Mouse (Mus musculus): ENCODE measurements around the gene Ccnd3.

Ccnd3 gene

GRCm38 (mm10) chr17:47551049-47551448 is 46.2 kb downstream of the Ccnd3 start:
- DNase-seq (ENCODE audit: low spot score): no peak

DNA sequence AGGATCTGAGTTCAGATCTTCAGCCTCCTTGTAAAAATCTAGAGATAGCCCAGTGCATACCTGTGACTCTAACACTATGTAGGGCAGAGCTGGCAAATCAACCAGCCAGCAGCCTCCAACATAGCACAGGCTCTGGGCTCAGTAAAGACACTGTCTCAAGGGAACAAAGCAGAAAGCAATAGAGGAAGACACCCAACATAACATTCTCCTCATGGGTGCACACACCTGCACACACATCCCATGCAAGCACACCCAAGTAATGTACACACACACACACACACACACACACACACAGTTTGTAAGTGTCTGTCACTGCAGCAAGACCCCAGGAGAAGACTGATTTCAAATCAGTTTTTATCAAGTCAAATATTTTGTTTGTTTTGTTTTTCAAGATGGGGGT is 48.1 kb downstream of the Ccnd3 start:
- DNase-seq (ENCODE audit: low spot score): no peak

GRCm38 (mm10) chr17:47554621-47555020 is 49.8 kb downstream of the Ccnd3 start:
- DNase-seq (ENCODE audit: low spot score): no peak

DNA sequence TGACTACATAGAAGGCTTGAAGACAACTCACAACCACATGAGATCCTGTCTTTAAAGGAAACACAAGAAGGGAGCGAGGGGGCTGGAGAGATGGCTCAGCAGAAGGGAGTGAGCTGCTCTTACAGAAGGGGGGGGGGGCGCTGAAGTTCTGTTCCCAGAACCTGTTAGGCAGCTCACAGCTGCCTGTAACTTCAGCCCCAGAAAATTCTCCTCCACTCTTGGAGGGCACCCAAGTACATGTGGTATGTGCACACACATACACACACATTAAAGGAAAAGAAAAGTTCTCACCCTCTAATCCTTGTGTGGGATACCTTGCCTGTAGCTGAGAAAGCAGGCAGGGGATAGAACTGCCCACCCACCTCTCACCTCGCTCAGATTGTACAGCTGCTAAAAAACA is 52.3 kb downstream of the Ccnd3 start:
- no peak for DNase-seq (ENCODE audit: low spot score)

GRCm38 (mm10) chr17:47559726-47560125 is 54.9 kb downstream of the Ccnd3 start:
- DNase-seq (ENCODE audit: low spot score): no peak

DNA sequence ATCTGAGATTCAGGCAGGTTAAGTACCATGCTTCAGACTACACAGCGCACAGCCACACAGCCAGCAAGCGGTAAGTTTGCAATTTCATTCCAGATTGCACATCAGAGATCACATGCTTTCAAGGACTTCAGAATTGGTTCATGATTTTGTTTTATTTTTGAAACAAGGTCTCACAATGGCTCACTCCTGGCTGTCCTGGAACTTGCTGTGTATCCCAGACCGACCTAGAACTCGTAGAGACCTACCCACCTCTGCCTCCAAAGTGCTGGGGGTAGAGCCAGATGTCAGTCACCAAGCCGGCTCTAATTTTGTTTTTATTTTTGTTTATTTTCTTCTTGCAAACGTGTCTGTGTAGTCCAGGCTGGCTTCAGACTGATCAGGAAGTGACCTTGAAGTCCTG is 58.0 kb downstream of the Ccnd3 start:
- no peak for DNase-seq (ENCODE audit: low spot score)

DNA sequence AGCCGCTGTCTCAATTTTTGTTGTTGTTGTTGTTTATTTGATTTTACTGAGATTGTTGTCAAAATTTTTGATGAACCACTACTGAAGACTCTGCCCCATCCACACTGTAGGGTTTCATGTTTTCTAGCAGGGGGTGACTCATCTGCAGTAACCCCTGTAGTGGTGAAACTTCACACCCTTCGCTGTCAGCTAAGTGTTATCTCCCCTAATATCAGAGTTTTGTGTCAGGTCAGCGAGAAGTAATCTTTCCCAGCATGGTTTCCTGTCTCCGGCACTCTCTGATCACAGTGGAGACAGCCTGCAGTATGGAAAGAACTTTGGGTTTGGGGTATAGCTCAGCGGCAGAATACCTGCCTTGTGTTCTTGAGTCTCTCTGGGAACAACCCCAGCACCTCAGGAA is 59.8 kb downstream of the Ccnd3 start:
- no peak for DNase-seq (ENCODE audit: low spot score)

- DNase-seq (ENCODE audit: low spot score): no peak
Measured at GRCm38 (mm10) chr17:47566133-47566532, 61.3 kb downstream of the Ccnd3 start.

GRCm38 (mm10) chr17:47567271-47567670 is 62.4 kb downstream of the Ccnd3 start:
- DNase-seq (ENCODE audit: low spot score): no peak

- no peak for DNase-seq (ENCODE audit: low spot score)
Measured at GRCm38 (mm10) chr17:47568389-47568788, 63.5 kb downstream of the Ccnd3 start.

- DNase-seq (ENCODE audit: low spot score): no peak
Measured at GRCm38 (mm10) chr17:47568951-47569527, 64.2 kb downstream of the Ccnd3 start.

GRCm38 (mm10) chr17:47571621-47572020 is 66.8 kb downstream of the Ccnd3 start:
- DNase-seq (ENCODE audit: low spot score): no peak

DNA sequence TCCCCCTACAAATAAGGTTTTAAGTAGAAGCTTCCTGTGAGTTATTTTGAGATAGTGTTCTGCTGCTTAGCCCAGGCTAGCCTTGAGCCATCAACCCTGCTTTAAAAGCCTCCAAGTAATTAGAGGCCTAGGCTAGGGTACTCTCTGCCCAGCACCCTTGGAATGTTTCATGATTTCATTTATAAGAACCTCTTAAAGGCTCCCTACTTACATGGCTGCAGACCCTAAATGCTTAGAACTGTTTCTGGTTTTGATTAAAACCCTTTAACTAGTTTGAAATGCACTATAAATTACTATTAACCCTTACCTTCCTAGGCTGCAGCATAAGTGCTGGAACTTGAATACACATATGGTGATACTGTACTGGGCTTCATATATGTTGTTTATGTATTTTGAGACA is 67.6 kb downstream of the Ccnd3 start:
- DNase-seq (ENCODE audit: low spot score): no peak

DNA sequence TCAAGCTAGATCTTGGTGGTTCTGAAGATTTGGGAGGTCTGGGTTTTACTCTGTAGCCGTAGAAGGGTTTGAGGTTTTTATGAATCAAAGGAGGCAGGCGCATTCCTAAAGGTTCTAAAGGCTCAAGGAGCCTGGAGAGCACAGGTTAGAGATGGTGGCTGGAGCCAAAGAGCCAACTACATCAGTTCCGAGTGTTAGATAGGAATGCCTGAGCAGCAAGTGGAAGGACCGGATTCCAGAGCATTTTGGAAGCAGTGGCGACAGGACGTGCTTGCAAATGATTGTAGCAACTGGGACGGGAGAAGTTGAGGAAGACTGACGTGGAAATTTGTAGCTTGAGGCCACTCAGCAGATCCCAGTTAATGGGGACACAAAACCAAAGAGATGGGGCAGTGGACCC is 69.2 kb downstream of the Ccnd3 start:
- no peak for DNase-seq (ENCODE audit: low spot score)

- no peak for DNase-seq (ENCODE audit: low spot score)
Measured at GRCm38 (mm10) chr17:47574830-47575229, 70.0 kb downstream of the Ccnd3 start.

- DNase-seq (ENCODE audit: low spot score): no peak
Measured at GRCm38 (mm10) chr17:47578655-47579054, 73.8 kb downstream of the Ccnd3 start.

DNA sequence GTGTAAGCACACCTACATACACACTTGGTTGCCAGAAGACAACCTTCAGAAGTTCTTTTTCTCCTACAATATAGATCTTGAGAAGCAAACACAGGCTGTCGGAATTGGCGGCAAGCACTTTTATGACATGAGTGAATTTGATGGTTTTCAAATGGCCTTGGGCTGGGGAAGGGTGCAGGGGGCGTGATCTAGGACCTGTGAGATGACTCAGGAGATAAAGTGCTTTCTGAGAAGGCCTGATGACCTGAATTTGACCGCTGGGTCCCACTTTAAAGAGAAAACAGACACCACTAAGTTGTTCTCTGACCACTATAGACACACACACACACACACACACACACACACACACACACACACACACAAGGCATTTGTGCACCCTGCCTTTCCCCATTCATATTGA is 76.1 kb downstream of the Ccnd3 start:
- DNase-seq (ENCODE audit: low spot score): no peak

DNA sequence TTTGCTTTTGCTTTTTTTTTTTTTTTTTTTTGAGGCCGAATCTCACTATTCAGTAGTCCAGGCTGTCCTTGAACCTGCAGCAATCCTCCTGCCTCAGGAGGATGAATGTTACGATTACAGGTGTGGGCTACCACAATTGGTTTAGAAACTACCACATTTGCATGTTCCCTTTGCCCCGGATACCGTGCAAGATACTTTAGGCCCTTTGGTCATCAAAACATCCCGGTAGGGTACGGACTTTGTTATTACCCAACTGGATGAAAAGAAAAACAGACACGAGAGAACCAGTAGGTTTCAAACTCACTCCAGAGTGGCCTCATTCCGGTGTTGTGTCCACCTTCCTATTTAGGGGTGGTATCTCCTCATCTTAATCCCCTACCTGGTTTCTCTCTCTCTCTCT is 83.7 kb downstream of the Ccnd3 start:
- DNase-seq (ENCODE audit: low spot score): no peak

DNA sequence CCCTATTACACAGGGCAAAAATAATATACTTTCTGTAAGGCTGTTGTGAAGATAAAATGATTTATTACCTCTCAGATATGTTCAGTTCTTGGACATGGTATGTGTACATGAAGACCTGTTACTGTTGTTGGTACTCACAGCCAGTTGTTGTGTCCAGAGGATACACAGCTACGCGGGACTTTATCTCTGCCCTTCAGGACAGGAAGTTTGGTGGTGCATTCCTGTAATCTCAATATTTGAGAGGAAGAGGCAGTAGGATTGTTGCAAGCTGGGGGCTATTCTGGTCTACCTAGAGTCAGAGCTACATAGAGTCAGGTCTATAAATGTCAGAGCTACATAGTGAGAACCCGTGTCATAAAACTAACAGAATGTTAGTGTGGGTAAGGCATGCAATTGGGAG is 86.2 kb downstream of the Ccnd3 start:
- DNase-seq (ENCODE audit: low spot score): no peak

- DNase-seq (ENCODE audit: low spot score): peak; percentile 96
Measured at GRCm38 (mm10) chr17:47593215-47593853, 88.5 kb downstream of the Ccnd3 start.

- no peak for DNase-seq (ENCODE audit: low spot score)
Measured at GRCm38 (mm10) chr17:47593854-47594182, 89.0 kb downstream of the Ccnd3 start.

DNA sequence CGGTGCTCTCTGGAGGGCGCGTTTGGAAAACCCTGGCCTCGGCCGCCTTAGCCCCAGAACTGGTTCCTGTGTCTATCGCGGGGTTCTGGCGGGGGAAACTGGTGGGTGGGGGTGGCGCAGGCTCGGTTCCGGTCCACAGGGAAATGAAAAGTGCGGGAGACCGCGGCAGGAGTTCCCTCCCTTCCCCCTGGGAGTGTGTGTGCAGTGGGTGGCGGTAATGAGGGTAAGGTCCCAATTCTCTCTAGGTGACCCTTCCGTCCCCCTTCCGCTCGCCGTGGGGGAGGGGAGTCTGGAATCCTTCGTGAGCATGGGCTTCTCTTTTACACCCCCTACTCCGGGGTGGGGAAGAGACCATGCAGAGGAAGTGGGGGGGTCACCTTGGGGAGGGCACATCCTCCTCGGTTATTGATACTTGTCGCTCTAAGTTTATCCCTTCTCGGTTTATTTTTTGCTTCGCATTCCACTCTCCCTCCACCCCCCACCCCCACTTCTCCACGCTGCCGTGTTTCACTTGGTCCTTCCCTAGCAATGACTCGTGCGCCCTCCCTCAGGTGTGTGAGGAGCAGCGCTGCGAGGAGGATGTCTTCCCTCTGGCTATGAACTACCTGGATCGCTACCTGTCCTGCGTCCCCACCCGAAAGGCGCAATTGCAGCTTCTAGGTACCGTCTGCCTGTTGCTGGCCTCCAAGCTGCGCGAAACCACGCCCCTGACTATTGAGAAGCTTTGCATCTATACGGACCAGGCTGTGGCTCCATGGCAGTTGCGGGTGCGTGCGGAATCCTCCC is 89.5 kb downstream of the Ccnd3 start:
- peak; percentile 32 for DNase-seq (ENCODE audit: low spot score)

GRCm38 (mm10) chr17:47594969-47595247 is 90.1 kb downstream of the Ccnd3 start:
- DNase-seq (ENCODE audit: low spot score): no peak
